Mouse (Mus musculus) adrenal gland, adult 2 months (tissue): ENCODE measurements around the gene Slc9a4. TPM values are rescaled to one million over a fixed set of nuclear protein-coding genes. Genes with fewer than 3 reads are reported as not detected.
A peak's percentile ranks its signal among the peaks of the same experiment; 100 is the strongest.
"Not testable (repeated sequence)": the region's sequence is repeated elsewhere in the genome, so short reads cannot be mapped to it uniquely, and the experiment has no call there.

Experiments
- DNase-seq: peaks from one replicate; pipeline ENCODE4 v3.0.0; 2021
- polyA plus RNA-seq: library from polyadenylated mRNA; depleted of rRNA; stranded (reverse); fragments of >200 nt; gene quantifications from 2 replicates; pipeline ENCODE4 v1.2.3, GENCODE M21; 2012; rRNA removed
- total RNA-seq, 2 experiments: library from RNA; stranded (reverse); gene quantifications; 2 replicates each; pipeline ENCODE4 v1.2.3; 2021

The Slc9a4 gene
- total and polyA plus RNA-seq, 3 experiments, result not detected

DNA sequence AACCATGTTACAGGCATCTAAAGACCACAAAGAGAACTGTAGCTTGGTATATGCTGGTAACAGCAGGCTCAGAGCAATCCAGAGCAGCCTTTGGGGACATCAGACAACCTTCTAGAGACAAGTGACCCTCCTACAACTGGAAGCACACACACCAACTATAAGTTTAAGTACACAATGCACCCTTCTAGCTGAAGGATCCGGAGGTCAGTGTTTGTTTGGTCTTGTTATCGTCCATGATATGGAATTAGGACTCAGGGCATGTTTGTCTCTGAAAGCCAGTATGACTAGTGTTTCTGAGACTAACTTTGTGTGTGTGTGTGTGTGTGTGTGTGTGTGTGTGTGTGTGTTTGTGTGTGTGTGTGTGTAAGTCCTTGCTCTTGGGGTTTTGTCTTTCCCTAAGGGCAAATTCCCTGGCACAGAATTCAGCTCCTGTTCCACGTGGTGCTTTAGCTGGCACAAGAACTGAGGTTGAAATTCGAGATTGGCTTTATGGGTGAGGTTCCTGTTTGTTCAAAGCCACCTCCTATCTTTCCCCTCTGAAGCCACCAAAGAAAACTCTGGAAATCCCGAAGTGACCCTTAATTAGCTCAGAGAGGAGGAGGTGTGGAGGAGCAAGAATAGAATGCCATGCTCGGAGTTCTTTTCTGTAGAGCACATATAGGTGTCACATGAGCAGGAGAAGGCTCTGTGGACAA, 71.1 kb downstream of the Slc9a4 start:
- DNase-seq, result no peak

DNA sequence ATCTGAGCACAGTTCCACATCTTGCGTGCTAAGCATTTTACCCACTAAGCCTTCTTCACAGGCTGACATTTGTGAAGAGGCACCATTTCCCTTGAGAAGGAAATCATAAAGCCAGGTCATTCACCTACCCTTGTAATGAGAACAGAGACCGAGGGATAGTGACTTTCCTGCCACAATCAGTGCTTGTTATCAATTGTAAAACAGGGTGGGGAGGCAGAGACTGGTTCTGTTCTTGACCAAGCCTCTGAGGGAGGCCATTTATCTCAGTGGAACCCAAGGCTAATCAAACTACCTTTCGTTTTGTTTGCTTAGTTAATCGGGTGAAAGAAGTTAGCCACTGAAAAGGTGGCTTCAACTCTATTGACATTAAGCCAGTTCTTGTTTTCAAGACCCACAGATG, 77.2 kb downstream of the Slc9a4 start:
- no peak for DNase-seq

GRCm38 (mm10) chr1:40657978-40658496, 78.2 kb downstream of the Slc9a4 start:
- peak; percentile 45 for DNase-seq

- no peak for DNase-seq
Observed at GRCm38 (mm10) chr1:40659017-40659416, 79.1 kb downstream of the Slc9a4 start.

DNA sequence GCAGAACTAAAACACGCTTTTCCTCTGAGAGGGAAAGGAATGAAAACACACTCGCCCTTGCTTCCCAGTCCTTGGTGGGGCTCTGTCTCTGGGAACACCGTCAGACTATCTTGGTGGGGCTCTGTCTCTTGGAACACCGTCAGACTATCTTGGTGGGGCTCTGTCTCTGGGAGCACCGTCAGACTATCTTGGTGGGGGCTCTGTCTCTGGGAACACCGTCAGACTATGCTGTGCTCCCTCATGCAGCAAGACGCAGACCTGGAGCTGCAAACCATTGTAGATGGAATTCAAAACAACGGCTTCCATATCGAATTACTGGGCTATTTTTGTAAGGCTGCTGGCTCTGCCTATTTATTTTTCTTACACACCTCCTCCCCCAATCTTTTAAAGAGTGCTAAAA, 79.6 kb downstream of the Slc9a4 start:
- DNase-seq, result no peak

DNA sequence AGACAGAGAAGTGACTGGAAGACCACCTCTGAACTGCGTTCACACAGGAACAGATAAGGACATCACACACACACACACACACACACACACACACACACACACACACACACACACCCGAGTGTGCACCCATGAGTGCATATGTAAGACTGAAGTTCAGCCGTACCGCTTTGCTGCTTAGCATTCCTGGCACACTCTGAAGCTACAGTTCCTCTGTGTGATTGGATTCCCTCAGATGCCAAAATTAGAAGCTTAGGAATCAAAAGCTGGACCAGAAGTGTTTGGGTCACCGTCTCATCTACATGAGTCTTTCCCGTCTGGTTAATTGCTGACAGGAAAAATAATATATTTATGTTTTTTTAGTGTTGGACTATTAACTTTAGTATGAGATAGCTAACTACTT, 81.0 kb downstream of the Slc9a4 start:
- no peak for DNase-seq

- no peak for DNase-seq
Observed at GRCm38 (mm10) chr1:40665401-40666370, 85.8 kb downstream of the Slc9a4 start.

DNA sequence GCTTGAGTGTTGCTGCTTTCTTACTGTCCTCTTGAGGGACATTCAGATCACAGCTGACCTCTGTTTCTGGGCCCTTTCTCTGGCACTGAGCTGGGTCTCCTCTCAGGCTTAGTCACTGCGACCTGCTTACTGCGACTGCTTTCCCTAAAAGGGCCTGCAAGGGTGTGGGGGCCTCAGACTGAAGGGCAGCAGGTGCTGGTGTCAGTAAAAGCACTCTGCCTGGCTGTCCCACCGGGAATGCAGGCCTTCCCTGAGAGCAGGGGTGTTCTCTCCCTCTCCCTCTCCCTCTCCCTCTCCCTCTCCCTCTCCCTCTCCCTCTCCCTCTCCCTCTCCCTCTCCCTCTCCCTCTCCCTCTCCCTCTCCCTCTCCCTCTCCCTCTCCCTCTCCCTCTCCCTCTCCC, 87.6 kb downstream of the Slc9a4 start:
- not testable (repeated sequence) for DNase-seq

DNA sequence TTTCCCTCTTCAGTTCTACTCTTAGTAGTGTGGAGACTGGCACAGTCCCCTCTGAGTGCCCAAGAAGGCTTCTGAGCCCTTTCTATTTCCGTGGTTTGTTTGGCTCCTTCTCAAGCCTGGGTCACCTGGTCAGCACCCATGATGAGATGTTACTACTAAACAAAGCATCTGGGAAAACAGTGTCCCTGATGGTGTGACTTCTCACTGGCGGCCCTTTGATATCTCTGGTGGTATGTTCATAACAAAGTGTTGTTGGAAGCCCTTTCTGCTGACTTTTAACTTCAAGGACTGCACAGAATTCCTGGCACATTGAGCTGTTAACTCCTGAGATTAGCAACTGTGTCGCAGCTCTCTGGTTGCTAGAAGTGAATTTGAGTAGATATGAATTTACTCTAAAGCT, 90.1 kb downstream of the Slc9a4 start:
- no peak for DNase-seq

DNA sequence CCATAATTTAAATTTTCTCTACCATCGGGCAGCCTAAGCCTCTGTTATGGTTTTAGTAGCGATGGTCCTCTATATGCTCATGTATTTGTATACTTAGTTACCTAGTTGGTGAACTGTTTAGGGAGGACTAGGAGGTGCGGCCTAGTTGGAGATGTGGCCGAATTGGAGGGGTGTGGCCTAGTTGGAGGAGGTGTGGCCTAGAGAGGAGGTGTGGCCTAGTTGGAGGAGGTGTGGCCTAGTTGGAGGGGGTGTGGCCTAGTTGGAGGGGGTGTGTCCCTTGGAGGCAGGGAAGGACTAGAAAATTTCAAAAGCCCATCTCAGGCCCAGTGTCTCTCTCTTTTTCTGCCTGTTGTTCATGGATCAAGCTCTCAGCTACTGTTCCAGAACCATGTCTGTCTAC, 91.6 kb downstream of the Slc9a4 start:
- no peak for DNase-seq

DNA sequence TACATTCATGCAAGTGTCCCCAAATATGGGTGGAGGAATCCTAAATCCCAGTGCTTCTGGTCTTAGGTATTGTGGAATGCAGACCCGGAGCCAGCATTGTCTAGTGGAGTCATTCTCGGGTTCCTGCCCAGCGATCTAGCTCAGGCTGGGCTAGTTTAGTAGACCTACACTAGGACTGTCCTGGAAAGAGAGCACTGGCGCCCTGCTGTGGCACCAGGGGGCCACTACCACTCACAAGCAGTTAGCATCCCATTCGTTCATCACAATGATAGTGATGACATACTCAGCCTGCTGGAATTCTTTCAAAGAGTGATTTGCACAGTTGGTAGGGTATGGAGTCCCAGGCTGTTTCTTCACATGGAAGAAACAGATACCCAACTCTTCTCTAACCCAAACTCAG, 97.4 kb downstream of the Slc9a4 start:
- no peak for DNase-seq

Other genes with a start within 250 kb of the Slc9a4 start
- under 1 TPM; 0.43 to 0.97 TPM for gene Il1rl1, start 150.5 kb upstream of the Slc9a4 start, total RNA-seq
- gene Il1rl1, start 150.5 kb upstream of the Slc9a4 start, polyA plus RNA-seq, result 0.08 and 0.13 TPM in 2 replicates
- gene Il18r1, start 114.5 kb upstream of the Slc9a4 start, total RNA-seq, result under 1 TPM; 0.37 to 0.41 TPM
- 0.03 TPM in 1 of 2 replicates, not detected in the other for gene Il18r1, start 114.5 kb upstream of the Slc9a4 start, polyA plus RNA-seq
- gene Il18rap, start 64.7 kb upstream of the Slc9a4 start, total RNA-seq, result not detected
- gene Il18rap, start 64.7 kb upstream of the Slc9a4 start, polyA plus RNA-seq, result not detected in 2 replicates
- under 1 TPM; 0.07 to 0.12 TPM for gene Slc9a2, start 100.5 kb downstream of the Slc9a4 start, total RNA-seq
- 0.17 and 0.35 TPM in 2 replicates for gene Slc9a2, start 100.5 kb downstream of the Slc9a4 start, polyA plus RNA-seq
- gene Mfsd9, start 210.6 kb downstream of the Slc9a4 start, total RNA-seq, result 1 to 10 TPM; 2.4 to 5.2 TPM
- 2.6 and 3.9 TPM in 2 replicates for gene Mfsd9, start 210.6 kb downstream of the Slc9a4 start, polyA plus RNA-seq
- 1 to 10 TPM; 1.5 to 1.6 TPM for gene Tmem182, start 225.5 kb downstream of the Slc9a4 start, total RNA-seq
- gene Tmem182, start 225.5 kb downstream of the Slc9a4 start, polyA plus RNA-seq, result 0.81 and 1.3 TPM in 2 replicates